Mouse (Mus musculus) E14TG2a.4 (cell line): ENCODE measurements around the gene Fuca1.

Source experiments
- H3K27me3 ChIP-seq: 2 replicates; pipeline ENCODE4 v1.6.1; 2014; ENCODE audit warnings: low read length, control low read depth; ENCODE audit not compliant: insufficient read depth
- H3K36me3 ChIP-seq: 2 replicates; pipeline ENCODE4 v1.6.1; 2014; ENCODE audit warnings: low read length, control low read depth; ENCODE audit not compliant: insufficient read depth
- H3K4me1 ChIP-seq: replicated peaks from 2 replicates; pipeline ENCODE4 v1.6.1; 2014; ENCODE audit warnings: low read depth, low read length, control low read depth
- H3K4me3 ChIP-seq: replicated peaks from 2 replicates; pipeline ENCODE4 v1.5.1; 2014; ENCODE audit warnings: mild to moderate bottlenecking, low read length
- H3K9me3 ChIP-seq: 2 replicates; pipeline ENCODE4 v1.6.1; 2014; ENCODE audit warnings: low read length, control low read depth
- CTCF ChIP-seq: conservative IDR thresholded peaks from 2 replicates; pipeline ENCODE4 v1.5.1; 2014; ENCODE audit warnings: low read length
- NANOG ChIP-seq: IDR thresholded peaks from 2 replicates; pipeline ENCODE4 v1.6.1; 2014; ENCODE audit warnings: borderline replicate concordance, low read length, mixed read lengths
- POU5F1 ChIP-seq: IDR thresholded peaks from 2 replicates; pipeline ENCODE4 v1.6.1; 2014; ENCODE audit warnings: low read length, borderline replicate concordance

The Fuca1 gene

DNA sequence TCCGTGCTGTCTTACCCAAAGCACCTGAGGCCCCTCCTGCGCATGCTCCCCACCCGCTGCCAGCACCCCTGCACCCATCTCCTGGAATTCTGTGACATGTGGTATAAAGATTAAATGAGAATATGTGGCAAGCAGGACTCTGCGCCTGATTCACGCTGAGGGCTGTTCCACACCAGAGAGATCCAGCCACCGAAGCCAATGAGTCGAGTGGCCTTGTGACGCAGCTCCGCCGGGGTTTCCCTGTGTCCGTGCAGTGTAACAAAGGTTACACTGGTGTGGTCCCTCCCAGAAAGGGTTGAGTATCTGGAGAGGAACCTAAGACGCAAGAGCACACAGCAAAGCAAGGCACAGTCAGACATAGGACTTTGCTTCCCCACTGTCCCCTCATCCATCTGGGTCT lies 34.9 kb upstream of the Fuca1 start:
- no peaks in the 10 kb centered on the region for H3K36me3 ChIP-seq
- peaks cover 8% of the 10 kb centered on the region; the same call in 1 of the 2 replicates for H3K27me3 ChIP-seq
- peaks cover 62% of the 10 kb centered on the region for H3K4me1 ChIP-seq
- TF ChIP-seq NANOG (no peak), CTCF (no peak), POU5F1 (no peak)
- H3K4me3 ChIP-seq, result no peak overlapping the region
- no peaks in the 10 kb centered on the region for H3K9me3 ChIP-seq

GRCm38 (mm10) chr4:135886184-135886583 lies 34.4 kb upstream of the Fuca1 start:
- H3K4me1 ChIP-seq, result peaks cover 60% of the 10 kb centered on the region
- no peaks in the 10 kb centered on the region for H3K9me3 ChIP-seq
- no peaks in the 10 kb centered on the region for H3K36me3 ChIP-seq
- no peak overlapping the region for H3K4me3 ChIP-seq
- H3K27me3 ChIP-seq, result peaks cover 8% of the 10 kb centered on the region; the same call in 1 of the 2 replicates
- TF ChIP-seq CTCF (no peak), POU5F1 (no peak), NANOG (no peak)

GRCm38 (mm10) chr4:135888448-135889057 lies 32.0 kb upstream of the Fuca1 start:
- Histone ChIP-seq H3K27me3 (0 out of 2 replicates have a peak, but pooled peaks cover 2% of the 10 kb centered on the region), H3K36me3 (no peaks in the 10 kb centered on the region), H3K4me3 (peak overlapping the region; percentile 58), H3K4me1 (peaks cover 51% of the 10 kb centered on the region), H3K9me3 (no peaks in the 10 kb centered on the region)
- TF ChIP-seq NANOG (no peak), POU5F1 (no peak)

GRCm38 (mm10) chr4:135889146-135889883 lies 31.2 kb upstream of the Fuca1 start:
- Histone ChIP-seq H3K9me3 (no peaks in the 10 kb centered on the region), H3K4me3 (peak overlapping the region; percentile 58), H3K27me3 (no peaks in the 10 kb centered on the region), H3K36me3 (no peaks in the 10 kb centered on the region), H3K4me1 (peaks cover 43% of the 10 kb centered on the region)
- TF ChIP-seq NANOG (no peak), POU5F1 (no peak), CTCF (no peak)

DNA sequence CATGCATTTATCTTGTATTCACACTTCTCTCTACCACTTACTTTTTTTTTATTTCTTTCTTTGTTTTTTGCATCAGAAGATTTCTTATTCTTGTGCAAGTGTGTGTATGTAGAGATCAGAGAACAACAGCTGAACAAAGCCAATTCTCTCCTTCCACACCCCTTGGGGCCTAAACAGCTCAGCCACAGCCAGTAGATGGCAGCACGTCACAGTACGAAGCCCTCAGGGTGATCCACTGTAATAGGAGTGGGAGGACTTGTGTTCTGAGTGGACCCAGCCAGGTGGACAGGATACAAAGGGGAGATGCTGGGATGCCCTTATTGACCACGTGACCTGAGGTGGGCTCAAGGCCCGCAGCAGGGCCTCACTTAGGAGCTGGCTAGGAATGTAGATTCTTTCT lies 30.7 kb upstream of the Fuca1 start:
- Histone ChIP-seq H3K27me3 (no peaks in the 10 kb centered on the region), H3K36me3 (no peaks in the 10 kb centered on the region), H3K9me3 (no peaks in the 10 kb centered on the region), H3K4me3 (no peak overlapping the region), H3K4me1 (peaks cover 39% of the 10 kb centered on the region)
- peak; percentile 69 for TF ChIP-seq CTCF
- TF ChIP-seq NANOG, result no peak
- no peak for TF ChIP-seq POU5F1

GRCm38 (mm10) chr4:135891539-135891938 lies 29.0 kb upstream of the Fuca1 start:
- no peak overlapping the region for H3K4me3 ChIP-seq
- H3K4me1 ChIP-seq, result peaks cover 28% of the 10 kb centered on the region
- TF ChIP-seq NANOG, result no peak
- TF ChIP-seq CTCF, result no peak
- no peak for TF ChIP-seq POU5F1
- no peaks in the 10 kb centered on the region for H3K27me3 ChIP-seq
- no peaks in the 10 kb centered on the region for H3K36me3 ChIP-seq
- no peaks in the 10 kb centered on the region for H3K9me3 ChIP-seq

GRCm38 (mm10) chr4:135892884-135893283 lies 27.7 kb upstream of the Fuca1 start:
- no peak overlapping the region for H3K4me3 ChIP-seq
- TF ChIP-seq POU5F1, result no peak
- no peak for TF ChIP-seq CTCF
- TF ChIP-seq NANOG, result no peak

GRCm38 (mm10) chr4:135895071-135895571 lies 25.4 kb upstream of the Fuca1 start, which contains the start of gene Cnr2:
TSS of gene Cnr2 (plus strand) at chr4:135895394.
- Histone ChIP-seq H3K4me1 (peaks cover 27% of the 10 kb centered on the region), H3K9me3 (no peaks in the 10 kb centered on the region), H3K27me3 (peaks cover 2% of the 10 kb centered on the region; the same call in 1 of the 2 replicates), H3K4me3 (no peak within 1 kb of the TSS), H3K36me3 (no peaks in the 10 kb centered on the region)
- TF ChIP-seq CTCF (no peak), NANOG (no peak), POU5F1 (no peak)

More at GRCm38 (mm10) chr4:135892884-135893283, 27.7 kb upstream of the Fuca1 start:
- Histone ChIP-seq H3K27me3 (no peaks in the 10 kb centered on the region), H3K4me1 (peaks cover 31% of the 10 kb centered on the region), H3K36me3 (no peaks in the 10 kb centered on the region), H3K9me3 (no peaks in the 10 kb centered on the region)

- peaks cover 29% of the 10 kb centered on the region for H3K4me1 ChIP-seq
- H3K27me3 ChIP-seq, result peaks cover 3% of the 10 kb centered on the region; the same call in 1 of the 2 replicates
- no peak overlapping the region for H3K4me3 ChIP-seq
- H3K9me3 ChIP-seq, result no peaks in the 10 kb centered on the region
- H3K36me3 ChIP-seq, result no peaks in the 10 kb centered on the region
- no peak for TF ChIP-seq POU5F1
- no peak for TF ChIP-seq NANOG
- no peak for TF ChIP-seq CTCF
Observed at GRCm38 (mm10) chr4:135896157-135896556, 24.4 kb upstream of the Fuca1 start.
